Mouse (Mus musculus): ENCODE results near the gene Gm4871. TPM values are rescaled to one million over a fixed set of nuclear protein-coding genes. Genes with fewer than 3 reads are reported as not detected.
"Not testable (repeated sequence)": the region's sequence is repeated elsewhere in the genome, so short reads cannot be mapped to it uniquely, and the experiment has no call there.

The Gm4871 gene
- polyA plus RNA-seq, 1 experiment from 2014 or later, result not detected

- no peaks in the 10 kb centered on the region for H3K27me3 ChIP-seq (replicated peaks; ENCODE audit: control insufficient read depth, insufficient read depth, low read length)
- no peaks in the 10 kb centered on the region for H3K36me3 ChIP-seq (ENCODE audit: control insufficient read depth, insufficient read depth, low read length)
- H3K9me3 ChIP-seq (ENCODE audit: control insufficient read depth, low read length), result no peaks in the 10 kb centered on the region
- 88% methylated on average over 7 of the region's 7 CpGs for WGBS
- no peak overlapping the region for H3K4me2 ChIP-seq (ENCODE audit: low read depth, low read length)
- H3K4me3 ChIP-seq (ENCODE audit: low read depth, low read length), result no peak overlapping the region
- ATAC-seq (ENCODE audit: low read depth) (no peak), DNase-seq (ENCODE audit: low spot score) (no peak)
- H3K9ac ChIP-seq (ENCODE audit: low read depth, low read length), result no peak overlapping the region
- no peaks in the 10 kb centered on the region for H3K4me1 ChIP-seq (ENCODE audit: control insufficient read depth, insufficient read depth, low read length)
- H3K27ac ChIP-seq (replicated peaks; ENCODE audit: low read depth, low read length), result no peak overlapping the region
Measured at GRCm38 (mm10) chr5:145058722-145059121, 26.2 kb upstream of the Gm4871 start.

- H3K9ac ChIP-seq (ENCODE audit: low read depth, low read length), result no peak overlapping the region
- no peaks in the 10 kb centered on the region for H3K36me3 ChIP-seq (ENCODE audit: control insufficient read depth, insufficient read depth, low read length)
- H3K4me2 ChIP-seq (ENCODE audit: low read depth, low read length), result no peak overlapping the region
- H3K27ac ChIP-seq (replicated peaks; ENCODE audit: low read depth, low read length), result no peak overlapping the region
- 69% methylated on average over 8 of the region's 8 CpGs for WGBS
- no peaks in the 10 kb centered on the region for H3K27me3 ChIP-seq (replicated peaks; ENCODE audit: control insufficient read depth, insufficient read depth, low read length)
- no peak for DNase-seq (ENCODE audit: low spot score)
- ATAC-seq (ENCODE audit: low read depth), result no peak
- no peak overlapping the region for H3K4me3 ChIP-seq (ENCODE audit: low read depth, low read length)
- H3K4me1 ChIP-seq (ENCODE audit: control insufficient read depth, insufficient read depth, low read length), result no peaks in the 10 kb centered on the region
- no peaks in the 10 kb centered on the region for H3K9me3 ChIP-seq (ENCODE audit: control insufficient read depth, low read length)
Measured at GRCm38 (mm10) chr5:145057907-145058306, 25.4 kb upstream of the Gm4871 start.

DNA sequence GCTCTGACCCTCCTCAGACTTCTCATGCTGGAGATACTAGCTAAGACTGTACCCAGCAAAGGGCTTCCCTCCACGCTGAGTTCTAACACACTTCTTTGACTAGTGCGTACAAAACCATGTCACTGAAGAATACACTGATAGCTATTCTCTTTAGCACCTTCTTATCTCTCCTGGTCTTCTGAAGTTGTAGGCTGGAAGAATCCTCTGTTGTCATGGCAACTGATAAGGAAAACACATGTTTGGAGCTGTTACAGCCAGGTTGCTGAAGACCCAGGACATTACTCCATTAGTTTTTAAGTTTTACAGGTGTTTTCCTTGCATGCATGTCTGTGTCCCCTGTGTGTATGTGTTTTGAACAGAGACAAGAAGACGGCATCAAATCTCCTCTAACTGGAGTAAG is 21.6 kb upstream of the Gm4871 start:
- H3K27ac ChIP-seq (replicated peaks; ENCODE audit: low read depth, low read length); DNase-seq (ENCODE audit: low spot score); H3K4me1 ChIP-seq (ENCODE audit: control insufficient read depth, insufficient read depth, low read length); ATAC-seq (ENCODE audit: low read depth); H3K4me3 ChIP-seq (ENCODE audit: low read depth, low read length); H3K9me3 ChIP-seq (ENCODE audit: control insufficient read depth, low read length); H3K4me2 ChIP-seq (ENCODE audit: low read depth, low read length); H3K9ac ChIP-seq (ENCODE audit: low read depth, low read length); H3K27me3 ChIP-seq (replicated peaks; ENCODE audit: control insufficient read depth, insufficient read depth, low read length); H3K36me3 ChIP-seq (ENCODE audit: control insufficient read depth, insufficient read depth, low read length): not testable (repeated sequence)
- 85% methylated on average over 3 of the region's 3 CpGs for WGBS

GRCm38 (mm10) chr5:145042690-145043089 is 10.1 kb upstream of the Gm4871 start, which contains the start of gene 1700018F24Rik:
Gene 1700018F24Rik, plus strand, starts transcription at chr5:145042990.
- 46% methylated on average over 3 of the region's 3 CpGs for WGBS
- not testable (repeated sequence) for H3K4me3 ChIP-seq (ENCODE audit: low read depth, low read length); H3K27me3 ChIP-seq (replicated peaks; ENCODE audit: control insufficient read depth, insufficient read depth, low read length); H3K9me3 ChIP-seq (ENCODE audit: control insufficient read depth, low read length); H3K9ac ChIP-seq (ENCODE audit: low read depth, low read length); DNase-seq (ENCODE audit: low spot score); ATAC-seq (ENCODE audit: low read depth); H3K27ac ChIP-seq (replicated peaks; ENCODE audit: low read depth, low read length); H3K4me2 ChIP-seq (ENCODE audit: low read depth, low read length); H3K36me3 ChIP-seq (ENCODE audit: control insufficient read depth, insufficient read depth, low read length); H3K4me1 ChIP-seq (ENCODE audit: control insufficient read depth, insufficient read depth, low read length)

DNA sequence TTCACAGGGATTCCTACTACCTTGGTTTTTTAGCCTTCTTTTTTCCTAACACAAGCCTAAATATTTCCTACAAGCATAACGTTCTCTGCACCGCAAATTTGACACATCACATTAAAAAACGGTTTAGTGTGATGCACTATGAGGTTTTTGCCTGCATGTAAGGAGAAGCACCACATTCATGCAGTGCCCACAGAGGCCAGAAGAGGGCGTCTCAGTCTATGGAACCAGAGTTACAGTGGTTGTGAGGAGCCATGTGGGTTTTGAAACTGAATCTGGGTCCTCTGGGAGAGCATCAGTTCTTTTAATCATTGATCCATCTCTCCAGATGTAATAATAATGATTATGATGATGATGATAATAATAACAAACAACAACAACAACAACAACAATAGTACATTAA is 9.1 kb upstream of the Gm4871 start:
- Histone ChIP-seq H3K4me3 (ENCODE audit: low read depth, low read length) (no peak overlapping the region), H3K4me2 (ENCODE audit: low read depth, low read length) (no peak overlapping the region), H3K9ac (ENCODE audit: low read depth, low read length) (no peak overlapping the region), H3K36me3 (ENCODE audit: control insufficient read depth, insufficient read depth, low read length) (no peaks in the 10 kb centered on the region), H3K27ac (replicated peaks; ENCODE audit: low read depth, low read length) (no peak overlapping the region), H3K9me3 (ENCODE audit: control insufficient read depth, low read length) (no peaks in the 10 kb centered on the region), H3K4me1 (ENCODE audit: control insufficient read depth, insufficient read depth, low read length) (no peaks in the 10 kb centered on the region), H3K27me3 (replicated peaks; ENCODE audit: control insufficient read depth, insufficient read depth, low read length) (no peaks in the 10 kb centered on the region)
- DNase-seq (ENCODE audit: low spot score), result no peak
- WGBS, result 49% methylated on average over 4 of the region's 4 CpGs
- no peak for ATAC-seq (ENCODE audit: low read depth)

- H3K9me3 ChIP-seq (ENCODE audit: control insufficient read depth, low read length); H3K9ac ChIP-seq (ENCODE audit: low read depth, low read length); ATAC-seq (ENCODE audit: low read depth); H3K4me2 ChIP-seq (ENCODE audit: low read depth, low read length); H3K36me3 ChIP-seq (ENCODE audit: control insufficient read depth, insufficient read depth, low read length); H3K4me1 ChIP-seq (ENCODE audit: control insufficient read depth, insufficient read depth, low read length); H3K27me3 ChIP-seq (replicated peaks; ENCODE audit: control insufficient read depth, insufficient read depth, low read length); H3K27ac ChIP-seq (replicated peaks; ENCODE audit: low read depth, low read length); H3K4me3 ChIP-seq (ENCODE audit: low read depth, low read length); DNase-seq (ENCODE audit: low spot score): not testable (repeated sequence)
- WGBS, result 77% methylated on average over 1 of the region's 1 CpGs
Measured at GRCm38 (mm10) chr5:145030476-145030875, 2.1 kb downstream of the Gm4871 start.

GRCm38 (mm10) chr5:145020712-145021111 is 11.8 kb downstream of the Gm4871 start:
- not testable (repeated sequence) for H3K9me3 ChIP-seq (ENCODE audit: control insufficient read depth, low read length); H3K4me1 ChIP-seq (ENCODE audit: control insufficient read depth, insufficient read depth, low read length); H3K9ac ChIP-seq (ENCODE audit: low read depth, low read length); DNase-seq (ENCODE audit: low spot score); H3K4me2 ChIP-seq (ENCODE audit: low read depth, low read length); H3K27me3 ChIP-seq (replicated peaks; ENCODE audit: control insufficient read depth, insufficient read depth, low read length); H3K36me3 ChIP-seq (ENCODE audit: control insufficient read depth, insufficient read depth, low read length); H3K27ac ChIP-seq (replicated peaks; ENCODE audit: low read depth, low read length); H3K4me3 ChIP-seq (ENCODE audit: low read depth, low read length); ATAC-seq (ENCODE audit: low read depth)
- 87% methylated on average over 1 of the region's 1 CpGs for whole genome bisulfite sequencing

GRCm38 (mm10) chr5:145020254-145020653 is 12.3 kb downstream of the Gm4871 start:
- H3K36me3 ChIP-seq (ENCODE audit: control insufficient read depth, insufficient read depth, low read length); DNase-seq (ENCODE audit: low spot score); H3K27me3 ChIP-seq (replicated peaks; ENCODE audit: control insufficient read depth, insufficient read depth, low read length); H3K9me3 ChIP-seq (ENCODE audit: control insufficient read depth, low read length); H3K4me2 ChIP-seq (ENCODE audit: low read depth, low read length); H3K27ac ChIP-seq (replicated peaks; ENCODE audit: low read depth, low read length); H3K9ac ChIP-seq (ENCODE audit: low read depth, low read length); H3K4me3 ChIP-seq (ENCODE audit: low read depth, low read length); ATAC-seq (ENCODE audit: low read depth); H3K4me1 ChIP-seq (ENCODE audit: control insufficient read depth, insufficient read depth, low read length): not testable (repeated sequence)
- 39% methylated on average over 1 of the region's 1 CpGs for WGBS

DNA sequence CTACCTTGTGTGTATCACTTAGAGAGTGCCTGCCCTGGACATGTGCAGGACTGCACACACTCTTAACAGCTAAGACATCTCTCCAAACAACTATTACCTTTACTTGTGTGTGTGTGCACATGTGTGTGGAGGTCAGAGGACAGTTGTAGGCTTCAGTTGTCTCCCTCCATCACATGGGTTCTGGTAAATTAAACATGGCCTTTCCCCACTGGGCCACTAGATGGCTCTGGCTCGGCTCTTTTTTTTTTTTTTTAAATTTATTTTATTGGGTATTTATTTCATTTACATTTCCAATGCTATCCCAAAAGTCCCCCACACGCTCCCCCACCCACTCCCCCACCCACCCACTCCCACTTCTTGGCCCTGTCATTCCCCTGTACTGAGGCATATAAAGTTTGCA is 15.8 kb downstream of the Gm4871 start:
- H3K27ac ChIP-seq (replicated peaks; ENCODE audit: low read depth, low read length); ATAC-seq (ENCODE audit: low read depth); H3K36me3 ChIP-seq (ENCODE audit: control insufficient read depth, insufficient read depth, low read length): not testable (repeated sequence)

More for the DNA sequence above, 15.8 kb downstream of the Gm4871 start:
- not testable (repeated sequence) for DNase-seq (ENCODE audit: low spot score); H3K9ac ChIP-seq (ENCODE audit: low read depth, low read length); H3K9me3 ChIP-seq (ENCODE audit: control insufficient read depth, low read length); H3K4me2 ChIP-seq (ENCODE audit: low read depth, low read length); H3K4me1 ChIP-seq (ENCODE audit: control insufficient read depth, insufficient read depth, low read length); H3K4me3 ChIP-seq (ENCODE audit: low read depth, low read length); H3K27me3 ChIP-seq (replicated peaks; ENCODE audit: control insufficient read depth, insufficient read depth, low read length)
- WGBS, result 47% methylated on average over 2 of the region's 2 CpGs

All from embryonic facial prominence, embryonic 14.5 days (tissue).